Mouse (Mus musculus) embryo, embryonic 11 days (tissue): ENCODE measurements around the gene Fyco1.

ENCODE experiments used
- DNase-seq: peaks from one replicate; pipeline ENCODE4 v3.0.0-alpha.2; 2015

Gene Fyco1

GRCm38 (mm10) chr9:123851713-123852448, at the start of gene Fyco1:
Fyco1 (minus strand) TSS chr9:123851899.
- DNase-seq = peak; percentile 97

- DNase-seq = no peak
These were observed 20.4 kb upstream of the Fyco1 start for GRCm38 (mm10) chr9:123872049-123872448.

- DNase-seq = no peak
These were observed 17.6 kb upstream of the Fyco1 start for GRCm38 (mm10) chr9:123869167-123869784.

- DNase-seq = no peak
These were observed 11.9 kb upstream of the Fyco1 start for GRCm38 (mm10) chr9:123863641-123864040.

GRCm38 (mm10) chr9:123862895-123863616, 11.4 kb upstream of the Fyco1 start:
- DNase-seq = no peak

GRCm38 (mm10) chr9:123861929-123862328, 10.2 kb upstream of the Fyco1 start, which contains the start of gene Xcr1:
Xcr1 (minus strand) TSS chr9:123862029.
- DNase-seq = no peak

GRCm38 (mm10) chr9:123856836-123857235, 5.1 kb upstream of the Fyco1 start:
- no peak for DNase-seq

- DNase-seq = no peak
These were observed 1.0 kb upstream of the Fyco1 start for GRCm38 (mm10) chr9:123852449-123853390.

GRCm38 (mm10) chr9:123851062-123851712, 512 bp downstream of the Fyco1 start:
- peak; percentile 72 for DNase-seq

GRCm38 (mm10) chr9:123850705-123851061, 1.0 kb downstream of the Fyco1 start:
- peak; percentile 17 for DNase-seq

GRCm38 (mm10) chr9:123849976-123850695, 1.6 kb downstream of the Fyco1 start:
- DNase-seq = no peak

GRCm38 (mm10) chr9:123846490-123846889, 5.2 kb downstream of the Fyco1 start:
- no peak for DNase-seq

GRCm38 (mm10) chr9:123845120-123845519, 6.6 kb downstream of the Fyco1 start:
- no peak for DNase-seq

GRCm38 (mm10) chr9:123844468-123844867, 7.2 kb downstream of the Fyco1 start:
- DNase-seq = no peak

- DNase-seq = no peak
These were observed 11.5 kb downstream of the Fyco1 start for GRCm38 (mm10) chr9:123840243-123840642.

- no peak for DNase-seq
These were observed 15.8 kb downstream of the Fyco1 start for GRCm38 (mm10) chr9:123835851-123836250.

GRCm38 (mm10) chr9:123828916-123829315, 22.8 kb downstream of the Fyco1 start:
- DNase-seq = no peak

GRCm38 (mm10) chr9:123826631-123827030, 25.1 kb downstream of the Fyco1 start:
- DNase-seq = no peak

GRCm38 (mm10) chr9:123818601-123819000, 33.1 kb downstream of the Fyco1 start:
- peak; percentile 5 for DNase-seq

- no peak for DNase-seq
These were observed 35.7 kb downstream of the Fyco1 start for GRCm38 (mm10) chr9:123815996-123816395.

- no peak for DNase-seq
These were observed 36.3 kb downstream of the Fyco1 start for GRCm38 (mm10) chr9:123815444-123815843.
